Mouse (Mus musculus): ENCODE data around the gene Pctp. TPM values are rescaled to one million over a fixed set of nuclear protein-coding genes. Genes with fewer than 3 reads are reported as not detected.

The Pctp gene
- 3.2 TPM for total RNA-seq (2023)

GRCm38 (mm10) chr11:90002231-90002986, at the start of gene Pctp:
Gene Pctp (minus strand): TSS chr11:90002894.

GRCm38 (mm10) chr11:90029841-90030398, 27.2 kb upstream of the Pctp start, which contains the start of gene Tmem100:
Gene Tmem100 (plus strand): TSS chr11:90030348.

Other genes with a start within 250 kb of the Pctp start
- not detected for gene Ankfn1, start 225.2 kb downstream of the Pctp start, total RNA-seq (2023)
- not detected for gene Tmem100, start 27.5 kb upstream of the Pctp start, total RNA-seq (2023)
- 2.5 TPM for gene Gm45716, start 184.8 kb upstream of the Pctp start, total RNA-seq (2023)
- gene Mmd, start 246.6 kb upstream of the Pctp start, total RNA-seq (2023), result 22.7 TPM

Data from CD4-positive naive resting alpha-beta T cell, adult 57 days (primary cell).